Mouse (Mus musculus) C2C12 (cell line): ENCODE measurements around the gene Rab8b. TPM values are rescaled to one million over a fixed set of nuclear protein-coding genes. Genes with fewer than 3 reads are reported as not detected.

ENCODE experiments used
- H3K27me3 ChIP-seq: one replicate; pipeline ENCODE4 v1.6.1; 2011; ENCODE audit not compliant: control insufficient read depth, insufficient read depth, insufficient read length
- H3K36me3 ChIP-seq: one replicate; pipeline ENCODE4 v1.6.1; 2011; ENCODE audit not compliant: control insufficient read depth, insufficient read depth
- H3K4me3 ChIP-seq: one replicate; pipeline ENCODE4 v1.5.1; 2011; ENCODE audit warnings: mild to moderate bottlenecking, control low read depth; ENCODE audit not compliant: poor library complexity, insufficient read depth, severe bottlenecking
- H3K79me2 ChIP-seq: one replicate; pipeline ENCODE4 v1.6.1; 2011; ENCODE audit not compliant: control insufficient read depth, insufficient read depth
- H3K79me3 ChIP-seq: one replicate; pipeline ENCODE4 v1.6.1; 2011; ENCODE audit warnings: low read depth, control low read depth
- H3ac ChIP-seq: one replicate; pipeline ENCODE3; 2011; ENCODE audit warnings: low read depth; ENCODE audit not compliant: control insufficient read depth, insufficient read length
- CEBPB ChIP-seq: IDR thresholded peaks from one replicate; pipeline ENCODE4 v1.6.1; 2011; ENCODE audit warnings: low read depth, mild to moderate bottlenecking, control low read depth, moderate library complexity
- CTCF ChIP-seq: IDR thresholded peaks from one replicate; pipeline ENCODE4 v1.5.1; 2011; ENCODE audit not compliant: control insufficient read depth, insufficient read depth, insufficient read length
- FOSL1 ChIP-seq: IDR thresholded peaks from one replicate; pipeline ENCODE4 v1.8.0; 2011; ENCODE audit warnings: mild to moderate bottlenecking, low read length; ENCODE audit not compliant: poor library complexity, insufficient read depth, severe bottlenecking
- MAX ChIP-seq: IDR thresholded peaks from one replicate; pipeline ENCODE4 v1.6.1; 2011; ENCODE audit warnings: mild to moderate bottlenecking, control low read depth
- MYOD1 ChIP-seq: IDR thresholded peaks from one replicate; pipeline ENCODE4 v1.6.1; 2011; ENCODE audit warnings: low read depth; ENCODE audit not compliant: control insufficient read depth, insufficient read length
- MYOG ChIP-seq: IDR thresholded peaks from one replicate; pipeline ENCODE4 v1.6.1; 2011; ENCODE audit not compliant: control insufficient read depth, insufficient read length; ENCODE audit errors: extremely low read depth
- USF1 ChIP-seq: IDR thresholded peaks from one replicate; pipeline ENCODE4 v1.6.1; 2011; ENCODE audit warnings: low read depth, mild to moderate bottlenecking, control low read depth, moderate library complexity
- polyA plus RNA-seq: library from polyadenylated mRNA; unstranded; fragments of >200 nt; fragmentation: generic; extraction: Trizol; gene quantifications from one replicate; pipeline ENCODE4 v1.2.1, GENCODE M21; 2012; ENCODE audit warnings: missing spikeins

Rab8b gene
- polyA plus RNA-seq, 1 experiment, result 4.1 TPM

- H3K36me3 ChIP-seq, result peaks cover 34% of the 10 kb centered on the region
- TF ChIP-seq MAX (no peak), CEBPB (no peak), USF1 (no peak), FOSL1 (no peak), MYOD1 (no peak), CTCF (no peak), MYOG (no peak)
- peaks cover 12% of the 10 kb centered on the region for H3K79me3 ChIP-seq
- H3K79me2 ChIP-seq, result peaks cover 21% of the 10 kb centered on the region
- H3ac ChIP-seq, result no peak overlapping the region
- H3K27me3 ChIP-seq, result no peaks in the 10 kb centered on the region
- no peak overlapping the region for H3K4me3 ChIP-seq
Observed at GRCm38 (mm10) chr9:66948536-66948935, 29.0 kb upstream of the Rab8b start.

- peaks cover 12% of the 10 kb centered on the region for H3K79me3 ChIP-seq
- no peaks in the 10 kb centered on the region for H3K27me3 ChIP-seq
- TF ChIP-seq FOSL1 (no peak), MAX (peak; percentile 8)
- H3K4me3 ChIP-seq, result peak within 1 kb of the TSS; percentile 75
- peaks cover 34% of the 10 kb centered on the region for H3K36me3 ChIP-seq
- H3ac ChIP-seq, result peak within 1 kb of the TSS; percentile 80
- H3K79me2 ChIP-seq, result peaks cover 21% of the 10 kb centered on the region
Observed at GRCm38 (mm10) chr9:66945647-66946641, 26.5 kb upstream of the Rab8b start, which contains the start of gene Rps27l. TSS of gene Rps27l (plus strand) at chr9:66946086.

DNA sequence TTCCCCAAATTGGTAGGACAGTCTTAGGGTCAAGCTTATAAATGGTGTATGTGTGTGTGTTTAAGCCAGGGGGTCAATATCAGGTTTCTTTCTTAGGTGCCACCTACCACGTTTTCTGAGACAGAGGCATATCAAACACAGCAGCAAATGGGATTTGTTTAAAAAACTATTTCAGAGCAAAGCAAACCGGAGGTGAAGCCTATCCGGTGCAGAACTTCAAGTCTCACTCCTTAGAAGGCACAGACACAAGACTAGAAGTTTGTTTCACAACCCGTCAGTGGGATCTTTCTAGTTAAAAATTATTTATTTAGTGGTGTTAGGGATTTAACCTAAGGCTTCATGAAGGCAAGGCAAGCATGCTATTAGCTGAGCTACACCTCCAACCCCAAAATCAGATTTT, 25.7 kb upstream of the Rab8b start:
- Histone ChIP-seq H3K4me3 (no peak overlapping the region), H3K79me3 (peaks cover 12% of the 10 kb centered on the region), H3ac (peak overlapping the region; percentile 75), H3K79me2 (peaks cover 21% of the 10 kb centered on the region), H3K36me3 (peaks cover 34% of the 10 kb centered on the region), H3K27me3 (no peaks in the 10 kb centered on the region)
- no peak for TF ChIP-seq CEBPB
- no peak for TF ChIP-seq CTCF
- TF ChIP-seq USF1, result no peak
- no peak for TF ChIP-seq MYOG
- TF ChIP-seq MYOD1, result no peak
- TF ChIP-seq MAX, result no peak
- TF ChIP-seq FOSL1, result no peak

DNA sequence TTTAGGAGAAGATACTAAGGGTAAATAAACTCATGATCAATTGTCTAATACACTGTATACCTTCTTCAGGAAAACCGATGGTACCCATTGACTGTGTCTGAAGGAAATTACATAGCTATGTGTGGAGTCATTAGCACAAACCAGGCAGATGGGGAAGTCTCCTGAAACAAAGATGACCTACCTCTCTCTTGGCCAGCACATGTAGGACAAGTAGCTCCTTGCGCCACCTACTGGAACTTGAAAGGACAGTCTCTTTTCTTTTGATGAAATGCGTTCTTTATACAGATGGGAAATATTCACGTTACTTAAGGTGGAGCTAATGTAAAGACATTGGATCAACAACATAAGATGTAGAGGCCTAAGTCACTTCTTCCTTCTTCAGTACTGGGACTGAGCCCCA, 19.3 kb upstream of the Rab8b start:
- no peaks in the 10 kb centered on the region for H3K36me3 ChIP-seq
- TF ChIP-seq CTCF, result no peak
- H3ac ChIP-seq, result no peak overlapping the region
- H3K79me2 ChIP-seq, result no peaks in the 10 kb centered on the region
- H3K4me3 ChIP-seq, result no peak overlapping the region
- no peaks in the 10 kb centered on the region for H3K27me3 ChIP-seq
- no peaks in the 10 kb centered on the region for H3K79me3 ChIP-seq

DNA sequence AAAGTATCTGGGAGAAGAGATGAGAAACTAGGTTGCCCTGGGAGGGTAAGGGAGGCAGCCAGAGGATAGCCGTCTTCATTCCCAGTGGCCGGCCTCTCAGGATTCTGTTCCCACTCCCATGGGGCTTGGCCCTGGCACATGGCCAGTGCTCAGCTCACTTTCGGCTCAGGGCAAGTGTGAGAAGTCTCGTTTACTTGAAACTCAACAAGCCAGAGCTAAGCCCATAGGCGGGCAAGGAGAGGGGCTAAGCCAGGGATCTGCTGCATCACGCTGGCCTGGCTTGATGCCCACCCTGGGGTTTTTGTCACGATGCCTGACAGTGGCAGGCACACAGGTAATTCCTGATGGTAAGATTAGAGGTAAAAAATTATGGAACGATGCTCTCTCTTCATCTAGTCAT, 18.0 kb upstream of the Rab8b start:
- Histone ChIP-seq H3K4me3 (no peak overlapping the region), H3ac (no peak overlapping the region), H3K79me3 (no peaks in the 10 kb centered on the region), H3K27me3 (no peaks in the 10 kb centered on the region), H3K79me2 (no peaks in the 10 kb centered on the region), H3K36me3 (no peaks in the 10 kb centered on the region)
- TF ChIP-seq FOSL1, result no peak
- no peak for TF ChIP-seq CTCF
- TF ChIP-seq MYOD1, result no peak
- no peak for TF ChIP-seq USF1
- TF ChIP-seq MYOG, result no peak
- TF ChIP-seq MAX, result no peak
